Mouse (Mus musculus) splenic B cell, adult 2 months (primary cell): ENCODE measurements at regions not wholly inside any gene's neighbourhood (a gene's known extent, or its start where the extent isn't known, plus 50 kb on each side); places are given as distances from the start of the nearest gene placed in this dataset.
A peak's percentile ranks its signal among the peaks of the same experiment; 100 is the strongest.

Experiments
- DNase-seq: peaks from one replicate; pipeline ENCODE4 v3.0.0-alpha.2; 2011; ENCODE audit warnings: low read depth, low spot score
- H3K27me3 ChIP-seq: 2 replicates; pipeline ENCODE4 v1.6.1; 2012; ENCODE audit warnings: mild to moderate bottlenecking, low read length, moderate library complexity, mixed read lengths; ENCODE audit not compliant: control insufficient read depth, poor library complexity, insufficient read depth, severe bottlenecking
- H3K36me3 ChIP-seq: 2 replicates; pipeline ENCODE4 v1.6.1; 2012; ENCODE audit warnings: mild to moderate bottlenecking, low read length, moderate library complexity, mixed read lengths; ENCODE audit not compliant: control insufficient read depth, poor library complexity, insufficient read depth, severe bottlenecking

- no peaks in the 10 kb centered on the region for H3K36me3 ChIP-seq
- DNase-seq = peak; percentile 36
- no peaks in the 10 kb centered on the region for H3K27me3 ChIP-seq
Measured at GRCm38 (mm10) chr11:86408686-86409579, 51.5 kb upstream of the Med13 start.

GRCm38 (mm10) chr11:86409580-86409947, 52.2 kb upstream of the Med13 start:
- no peaks in the 10 kb centered on the region for H3K36me3 ChIP-seq

GRCm38 (mm10) chr11:86410521-86410920, 53.1 kb upstream of the Med13 start:
- peak; percentile 80 for DNase-seq
- no peaks in the 10 kb centered on the region for H3K36me3 ChIP-seq
- no peaks in the 10 kb centered on the region for H3K27me3 ChIP-seq

More at GRCm38 (mm10) chr11:86409580-86409947, 52.2 kb upstream of the Med13 start:
- no peak for DNase-seq
- no peaks in the 10 kb centered on the region for H3K27me3 ChIP-seq

GRCm38 (mm10) chr11:86412772-86413390, 55.5 kb upstream of the Med13 start:
- no peaks in the 10 kb centered on the region for H3K27me3 ChIP-seq

GRCm38 (mm10) chr11:86416471-86416870, 59.1 kb upstream of the Med13 start:
- no peaks in the 10 kb centered on the region for H3K27me3 ChIP-seq
- no peak for DNase-seq
- H3K36me3 ChIP-seq = no peaks in the 10 kb centered on the region

More at GRCm38 (mm10) chr11:86412772-86413390, 55.5 kb upstream of the Med13 start:
- DNase-seq = no peak
- no peaks in the 10 kb centered on the region for H3K36me3 ChIP-seq

- H3K27me3 ChIP-seq = no peaks in the 10 kb centered on the region
- no peak for DNase-seq
- no peaks in the 10 kb centered on the region for H3K36me3 ChIP-seq
Measured at GRCm38 (mm10) chr11:86417164-86417563, 59.8 kb upstream of the Med13 start.

- H3K27me3 ChIP-seq = no peaks in the 10 kb centered on the region
- DNase-seq = no peak
- H3K36me3 ChIP-seq = no peaks in the 10 kb centered on the region
Measured at GRCm38 (mm10) chr11:86419810-86420483, 62.5 kb upstream of the Med13 start.

GRCm38 (mm10) chr11:86428926-86429325, 55.5 kb upstream of the Rnft1 start:
- peak; percentile 35 for DNase-seq
- no peaks in the 10 kb centered on the region for H3K36me3 ChIP-seq
- H3K27me3 ChIP-seq = no peaks in the 10 kb centered on the region

- DNase-seq = no peak
- H3K27me3 ChIP-seq = no peaks in the 10 kb centered on the region
- H3K36me3 ChIP-seq = no peaks in the 10 kb centered on the region
Measured at GRCm38 (mm10) chr11:86430287-86430686, 54.2 kb upstream of the Rnft1 start.

GRCm38 (mm10) chr11:86431550-86431949, 52.9 kb upstream of the Rnft1 start:
- no peak for DNase-seq

GRCm38 (mm10) chr11:86434106-86434505, 50.4 kb upstream of the Rnft1 start:
- Histone ChIP-seq H3K36me3 (no peaks in the 10 kb centered on the region), H3K27me3 (no peaks in the 10 kb centered on the region)
- no peak for DNase-seq

More at GRCm38 (mm10) chr11:86431550-86431949, 52.9 kb upstream of the Rnft1 start:
- Histone ChIP-seq H3K27me3 (no peaks in the 10 kb centered on the region), H3K36me3 (no peaks in the 10 kb centered on the region)
